Mouse (Mus musculus) ovary, postnatal 36 days (tissue): ENCODE data around the gene Avpi1.
A peak's percentile ranks its signal among the peaks of the same experiment; 100 is the strongest.
"Not testable (repeated sequence)": the region's sequence is repeated elsewhere in the genome, so short reads cannot be mapped to it uniquely, and the experiment has no call there.

Experiments
- DNase-seq: peaks from one replicate; pipeline ENCODE4 v3.0.0; 2022; ENCODE audit warnings: low spot score, mixed read lengths

The Avpi1 gene

GRCm38 (mm10) chr19:42104681-42105080 lies 24.2 kb downstream of the Avpi1 start:
- DNase-seq = no peak

- no peak for DNase-seq
These were observed 29.5 kb downstream of the Avpi1 start for GRCm38 (mm10) chr19:42099406-42099805.

GRCm38 (mm10) chr19:42090637-42091141 lies 38.2 kb downstream of the Avpi1 start:
- DNase-seq = no peak

GRCm38 (mm10) chr19:42089748-42090595 lies 38.9 kb downstream of the Avpi1 start, which contains the start of gene Pi4k2a:
Gene Pi4k2a, plus strand, starts transcription at chr19:42090470.
- peak; percentile 98 for DNase-seq

GRCm38 (mm10) chr19:42089103-42089747 lies 39.6 kb downstream of the Avpi1 start:
- DNase-seq = peak; percentile 50

- peak; percentile 86 for DNase-seq
These were observed 42.7 kb downstream of the Avpi1 start, which contains the start of gene Morn4 for GRCm38 (mm10) chr19:42086166-42086565. Gene Morn4, minus strand, starts transcription at chr19:42086357.

- no peak for DNase-seq
These were observed 43.2 kb downstream of the Avpi1 start for GRCm38 (mm10) chr19:42085690-42086089.

- not testable (repeated sequence) for DNase-seq
These were observed 47.2 kb downstream of the Avpi1 start for GRCm38 (mm10) chr19:42081613-42082012.

- DNase-seq = no peak
These were observed 48.4 kb downstream of the Avpi1 start for GRCm38 (mm10) chr19:42080469-42080868.

- no peak for DNase-seq
These were observed 48.9 kb downstream of the Avpi1 start for GRCm38 (mm10) chr19:42079950-42080349.

- DNase-seq = no peak
These were observed 49.9 kb downstream of the Avpi1 start for GRCm38 (mm10) chr19:42079006-42079405.

- no peak for DNase-seq
These were observed 50.3 kb downstream of the Avpi1 start for GRCm38 (mm10) chr19:42078566-42078965.

- no peak for DNase-seq
These were observed 52.9 kb downstream of the Avpi1 start for GRCm38 (mm10) chr19:42075992-42076391.

GRCm38 (mm10) chr19:42075051-42075450 lies 53.8 kb downstream of the Avpi1 start:
- no peak for DNase-seq
